Mouse (Mus musculus) small intestine, adult 2 months (tissue): ENCODE results near the gene Eml3.

Source experiments
- CTCF ChIP-seq: fragments of 200-500 bp; IDR thresholded peaks from 2 replicates; pipeline ENCODE4 v1.5.1; 2012; ENCODE audit warnings: low read depth, mild to moderate bottlenecking, control low read depth, inconsistent platforms, low read length, moderate library complexity, mixed read lengths; ENCODE audit not compliant: insufficient replicate concordance, insufficient read length; ENCODE audit errors: extremely low read depth
- POLR2A ChIP-seq: fragments of 200-500 bp; IDR thresholded peaks from 2 replicates; pipeline ENCODE4 v1.6.1; 2012; ENCODE audit warnings: low read depth, mild to moderate bottlenecking, control low read depth, inconsistent platforms, low read length, moderate library complexity

GRCm38 (mm10) chr19:8966198-8966589, 36.8 kb downstream of the Eml3 start:
- TF ChIP-seq POLR2A: no peak; the same call in 1 of the 2 replicates
- no peak for TF ChIP-seq CTCF
